In the genomic region with DNA sequence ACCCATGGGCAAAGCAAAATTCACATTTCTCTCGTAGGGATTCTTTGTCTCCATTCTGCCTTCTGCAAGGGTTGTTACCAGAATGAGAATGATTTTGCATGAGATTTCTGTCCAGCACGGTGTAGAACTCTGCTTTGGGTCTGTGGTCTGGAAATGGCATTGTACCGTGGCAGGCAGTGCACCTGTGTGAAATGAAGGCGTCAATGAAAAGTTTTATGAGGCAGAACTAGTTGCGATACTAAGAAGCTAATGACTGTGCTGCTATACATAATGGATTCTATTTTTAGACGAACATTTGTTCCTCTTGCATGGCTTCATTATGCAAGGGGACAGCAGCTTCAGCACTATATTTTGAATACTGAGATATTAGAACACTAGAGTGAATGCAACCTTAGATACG, we compare ENCODE assay signal across 11 mouse cellular contexts. TPM values are rescaled to one million over a fixed set of nuclear protein-coding genes. Genes with fewer than 3 reads are reported as not detected.
DNase-seq lines count a peak whose midpoint lies in the region; ATAC-seq and TF ChIP-seq lines count a peak whose summit lies in the region.
"Had no signal": no experiment of that assay in that cellular context is flagged by ENCODE, and none has a peak within 500 bp of the region (broad histone marks: within the 10 kb centered on the region; RNA-seq: fewer than 3 reads in every experiment).

No protein-coding gene starts in this region.

- no peaks in the 10 kb centered on the region for H3K36me3 ChIP-seq in hindbrain, embryonic 14.5 days (replicated peaks; ENCODE audit: control insufficient read depth, insufficient read depth)
- no peaks in the 10 kb centered on the region for H3K36me3 ChIP-seq in hindbrain, embryonic 10.5 days
- no peaks in the 10 kb centered on the region for H3K36me3 ChIP-seq in lung, embryonic 14.5 days (ENCODE audit: insufficient read depth)
- H3K36me3 ChIP-seq in liver, embryonic 13.5 days: no peaks in the 10 kb centered on the region
- H3K36me3 ChIP-seq in stomach, embryonic 14.5 days (ENCODE audit: control insufficient read depth, insufficient read depth, low read length): no peaks in the 10 kb centered on the region

- H3K27me3 ChIP-seq in hindbrain, embryonic 14.5 days (ENCODE audit: control insufficient read depth, insufficient read depth, low read length): no peaks in the 10 kb centered on the region
- H3K27me3 ChIP-seq in hindbrain, embryonic 10.5 days (ENCODE audit: insufficient read depth, poor library complexity, severe bottlenecking): no peaks in the 10 kb centered on the region
- H3K27me3 ChIP-seq in lung, embryonic 14.5 days (ENCODE audit: insufficient read depth, low read length): no peaks in the 10 kb centered on the region
- H3K27me3 ChIP-seq in liver, embryonic 13.5 days: no peaks in the 10 kb centered on the region
- H3K27me3 ChIP-seq in stomach, embryonic 14.5 days (ENCODE audit: control insufficient read depth, insufficient read depth, low read length): no peaks in the 10 kb centered on the region

- peak overlapping the region; percentile 40; the same call in 1 of the 2 replicates for H3K27ac ChIP-seq in hindbrain, embryonic 14.5 days
- no peak overlapping the region for H3K27ac ChIP-seq in hindbrain, embryonic 10.5 days
- H3K27ac ChIP-seq in lung, embryonic 14.5 days (ENCODE audit: low read depth): peak overlapping the region; percentile 61; the same call in 1 of the 2 replicates
- H3K27ac ChIP-seq in liver, embryonic 13.5 days: no peak overlapping the region; the same call in 1 of the 2 replicates
- no peak overlapping the region for H3K27ac ChIP-seq in stomach, embryonic 14.5 days (ENCODE audit: low read length)

- no peak for TF ChIP-seq CTCF in lung, embryonic 14.5 days (IDR thresholded peaks at IDR 0.05; ENCODE audit: low read depth)

- ATAC-seq in hindbrain, embryonic 14.5 days (ENCODE audit: low FRiP score): 0 out of 2 replicates have a peak, but pooled peaks have one; percentile 48
- peak; percentile 36; the same call in 1 of the 2 replicates for ATAC-seq in lung, embryonic 14.5 days (ENCODE audit: insufficient read depth)
- ATAC-seq in liver, embryonic 13.5 days (ENCODE audit: low read depth): no peak
- ATAC-seq in stomach, embryonic 14.5 days (ENCODE audit: insufficient number of reproducible peaks, insufficient read depth, low FRiP score, low read depth): peak; percentile 54

- no peaks in the 10 kb centered on the region for H3K9me3 ChIP-seq in hindbrain, embryonic 14.5 days (ENCODE audit: control insufficient read depth, low read length)
- H3K9me3 ChIP-seq in hindbrain, embryonic 10.5 days: no peaks in the 10 kb centered on the region
- H3K9me3 ChIP-seq in lung, embryonic 14.5 days (ENCODE audit: low read depth, low read length): no peaks in the 10 kb centered on the region
- no peaks in the 10 kb centered on the region for H3K9me3 ChIP-seq in liver, embryonic 13.5 days (replicated peaks)
- H3K9me3 ChIP-seq in stomach, embryonic 14.5 days (ENCODE audit: control insufficient read depth, low read depth, low read length): no peaks in the 10 kb centered on the region

- WGBS in hindbrain, embryonic 14.5 days: 42% methylated on average over 7 of the region's 7 CpGs
- WGBS in hindbrain, embryonic 10.5 days: 67% methylated on average over 7 of the region's 7 CpGs
- WGBS in lung, embryonic 14.5 days: 27% methylated on average over 7 of the region's 7 CpGs
- WGBS in liver, embryonic 13.5 days (ENCODE audit: insufficient replicate concordance): 57% methylated on average over 7 of the region's 7 CpGs
- 39% methylated on average over 7 of the region's 7 CpGs for WGBS in stomach, embryonic 14.5 days

- no peak for DNase-seq in hindbrain, embryonic 14.5 days (ENCODE audit: low spot score)
- DNase-seq in hindbrain, embryonic 10.5 days (ENCODE audit: low spot score): no peak
- no peak for DNase-seq in lung, embryonic 14.5 days
- no peak for DNase-seq in lung, postnatal 10 days
- DNase-seq in liver, embryonic 13.5 days: no peak
- DNase-seq in ovary, postnatal 10 days (ENCODE audit: low spot score): no peak
- DNase-seq: adrenal gland, postnatal 14 days; cerebellum, adult 11-12 months; right cerebral cortex, postnatal 25 days had no signal

- H3K4me1 ChIP-seq in hindbrain, embryonic 14.5 days (replicated peaks; ENCODE audit: control insufficient read depth, insufficient read depth, low read length): peaks cover 20% of the 10 kb centered on the region
- peaks cover 13% of the 10 kb centered on the region for H3K4me1 ChIP-seq in hindbrain, embryonic 10.5 days (replicated peaks)
- H3K4me1 ChIP-seq in lung, embryonic 14.5 days (ENCODE audit: insufficient read depth): peaks cover 12% of the 10 kb centered on the region; the same call in 1 of the 2 replicates
- no peaks in the 10 kb centered on the region for H3K4me1 ChIP-seq in liver, embryonic 13.5 days (replicated peaks)
- H3K4me1 ChIP-seq in stomach, embryonic 14.5 days (ENCODE audit: control insufficient read depth, insufficient read depth, low read length): peaks cover 9% of the 10 kb centered on the region; the same call in 1 of the 2 replicates

- no peak overlapping the region for H3K9ac ChIP-seq in hindbrain, embryonic 14.5 days
- no peak overlapping the region for H3K9ac ChIP-seq in lung, embryonic 14.5 days
- H3K9ac ChIP-seq in liver, embryonic 13.5 days: no peak overlapping the region
- H3K9ac ChIP-seq in stomach, embryonic 14.5 days (replicated peaks; ENCODE audit: low read depth, low read length): no peak overlapping the region

- H3K4me2 ChIP-seq in hindbrain, embryonic 14.5 days (replicated peaks): no peak overlapping the region
- peak overlapping the region; percentile 32 for H3K4me2 ChIP-seq in lung, embryonic 14.5 days
- peak overlapping the region; percentile 17; the same call in 1 of the 2 replicates for H3K4me2 ChIP-seq in liver, embryonic 13.5 days
- H3K4me2 ChIP-seq in stomach, embryonic 14.5 days (replicated peaks; ENCODE audit: low read depth, low read length): no peak overlapping the region
- H3K4me2 ChIP-seq: heart, embryonic 11.5 days had no signal

- H3K4me3 ChIP-seq in hindbrain, embryonic 14.5 days (replicated peaks; ENCODE audit: low read length): no peak overlapping the region
- H3K4me3 ChIP-seq in hindbrain, embryonic 10.5 days: no peak overlapping the region
- H3K4me3 ChIP-seq in lung, embryonic 14.5 days (ENCODE audit: low read depth, low read length): no peak overlapping the region
- H3K4me3 ChIP-seq in liver, embryonic 13.5 days (replicated peaks): no peak overlapping the region
- H3K4me3 ChIP-seq in stomach, embryonic 14.5 days (ENCODE audit: low read depth, low read length): no peak overlapping the region

RNA-seq across cellular contexts. Expression of a gene that starts 39.8 kb away (rescaled TPM):
- 69.0 and 72.8 TPM in 2 replicates for polyA plus RNA-seq in hindbrain, embryonic 14.5 days (2014; fragmentation: Nextera tagmentation; extraction: Ambion mirVana)
- 4.6 and 6.7 TPM in 2 replicates for polyA plus RNA-seq in hindbrain, embryonic 10.5 days (2016; fragmentation: Nextera tagmentation; extraction: Ambion mirVana)
- 21.5 and 26.9 TPM in 2 replicates for polyA plus RNA-seq in lung, embryonic 14.5 days (2014; fragmentation: Nextera tagmentation; extraction: Ambion mirVana)
- 2.4 and 2.5 TPM in 2 replicates for polyA plus RNA-seq in liver, embryonic 13.5 days (2015; fragmentation: Nextera tagmentation; extraction: Ambion mirVana)
- polyA plus RNA-seq in stomach, embryonic 14.5 days (2014; fragmentation: Nextera tagmentation; extraction: Ambion mirVana): 23.7 and 25.3 TPM in 2 replicates

Comparison
In these comparisons a context has a peak if more than half of its experiments do, and no peak if none do; other contexts are left out.
1. H3K27ac ChIP-seq: peak in hindbrain, embryonic 14.5 days (single experiment) and lung, embryonic 14.5 days (single experiment); none in hindbrain, embryonic 10.5 days (single experiment), liver, embryonic 13.5 days (single experiment) and stomach, embryonic 14.5 days (single experiment).
2. H3K4me2 ChIP-seq: peak in lung, embryonic 14.5 days (single experiment) and liver, embryonic 13.5 days (single experiment); none in hindbrain, embryonic 14.5 days (single experiment) and stomach, embryonic 14.5 days (single experiment).